Mouse (Mus musculus) myocyte (in vitro differentiated cells): Measurements from ENCODE around the gene Klf11.

ENCODE experiments used
- MYOG ChIP-seq, 3 experiments: IDR thresholded peaks; one replicate each; pipeline ENCODE4 v1.6.1; 2011; ENCODE audit warnings: control low read depth in 2 of 3, low read depth in 2 of 3, mild to moderate bottlenecking in 2 of 3; ENCODE audit not compliant: insufficient read length in 2 of 3, control insufficient read depth in 1 of 3, insufficient read depth in 1 of 3
- POLR2A ChIP-seq: IDR thresholded peaks from one replicate; pipeline ENCODE4 v1.6.1; 2011; ENCODE audit warnings: low read depth, mild to moderate bottlenecking, control low read depth, moderate library complexity; ENCODE audit not compliant: insufficient read length
- POLR2AphosphoS2 ChIP-seq: IDR thresholded peaks from one replicate; pipeline ENCODE4 v1.6.1; 2011; ENCODE audit warnings: low read depth, control low read depth; ENCODE audit not compliant: insufficient read length

DNA sequence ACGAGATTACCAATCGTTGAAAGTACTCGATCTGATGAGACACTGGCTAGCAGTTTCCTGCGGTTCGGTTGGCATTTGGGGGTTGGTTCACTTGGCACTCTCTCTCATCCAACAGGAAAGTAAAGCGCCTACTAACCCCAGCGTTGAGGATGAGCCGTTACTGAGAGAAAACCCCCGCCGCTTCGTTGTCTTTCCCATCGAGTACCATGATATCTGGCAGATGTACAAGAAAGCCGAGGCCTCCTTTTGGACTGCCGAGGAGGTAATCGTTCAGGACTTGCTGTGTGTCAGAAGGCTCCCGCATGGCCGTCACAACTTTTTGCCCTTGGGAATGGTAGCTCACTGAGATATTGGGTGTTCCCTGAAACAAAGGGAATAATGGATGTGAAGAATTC is 57.7 kb downstream of the Klf11 start:
- TF ChIP-seq POLR2A (no peak), MYOG (IDR thresholded peaks at IDR 0.05; ENCODE audit: control insufficient read depth in 1 of 3, insufficient read depth in 1 of 3, insufficient read length in 2 of 3, low read depth in 2 of 3) (no peak), POLR2AphosphoS2 (no peak)
